Mouse (Mus musculus) MEL (cell line): ENCODE measurements at regions not wholly inside any gene's neighbourhood (a gene's known extent, or its start where the extent isn't known, plus 50 kb on each side); places are given as distances from the start of the nearest gene placed in this dataset.

Source experiments
- BHLHE40 ChIP-seq: IDR thresholded peaks from 2 replicates; pipeline ENCODE4 v1.6.1; 2012; ENCODE audit warnings: low read depth, mild to moderate bottlenecking, inconsistent platforms, low read length, improper control_type of control experiment, borderline replicate concordance
- CHD1 ChIP-seq: IDR thresholded peaks from 2 replicates; pipeline ENCODE4 v1.6.1; 2012; ENCODE audit warnings: low read depth, mild to moderate bottlenecking, inconsistent platforms, low read length, improper control_type of control experiment
- CHD2 ChIP-seq: IDR thresholded peaks from 2 replicates; pipeline ENCODE4 v1.6.1; 2011; ENCODE audit warnings: low read length, improper control_type of control experiment
- CTCF ChIP-seq, 3 experiments: IDR thresholded peaks in 2 of 3; conservative IDR thresholded peaks in 1 of 3; 2 replicates each; pipeline ENCODE4 v1.5.1; 2011 to 2012; ENCODE audit warnings: low read length in 3 of 3, low read depth in 2 of 3, mild to moderate bottlenecking in 2 of 3, improper control_type of control experiment in 1 of 3, inconsistent platforms in 1 of 3, mixed read lengths in 1 of 3, moderate library complexity in 1 of 3; ENCODE audit not compliant: control insufficient read depth in 1 of 3, insufficient read depth in 1 of 3, poor library complexity in 1 of 3, severe bottlenecking in 1 of 3
- JUND ChIP-seq: IDR thresholded peaks from 2 replicates; pipeline ENCODE4 v1.6.1; 2011; ENCODE audit warnings: low read depth, mild to moderate bottlenecking, improper control_type of control experiment, low read length
- MAFK ChIP-seq: IDR thresholded peaks from 2 replicates; pipeline ENCODE4 v1.6.1; 2011; ENCODE audit warnings: low read depth, mild to moderate bottlenecking, low read length, improper control_type of control experiment, borderline replicate concordance
- MYC ChIP-seq: IDR thresholded peaks from 2 replicates; pipeline ENCODE4 v1.6.1; 2011; ENCODE audit warnings: low read depth, mild to moderate bottlenecking, low read length, improper control_type of control experiment, moderate library complexity
- NELFE ChIP-seq: IDR thresholded peaks from 2 replicates; pipeline ENCODE4 v1.6.1; 2011; ENCODE audit warnings: low read depth, low read length, improper control_type of control experiment
- NRF1 ChIP-seq: IDR thresholded peaks from 2 replicates; pipeline ENCODE4 v1.6.1; 2014; ENCODE audit warnings: low read depth, mild to moderate bottlenecking, inconsistent platforms, low read length, improper control_type of control experiment, moderate library complexity; ENCODE audit not compliant: poor library complexity, insufficient read depth, severe bottlenecking
- POLR2A ChIP-seq, 2 experiments: IDR thresholded peaks; 2 replicates each; pipeline ENCODE4 v1.6.1; 2011 to 2012; ENCODE audit warnings: low read length in 2 of 2, mild to moderate bottlenecking in 2 of 2, control low read depth in 1 of 2, improper control_type of control experiment in 1 of 2, low read depth in 1 of 2, moderate library complexity in 1 of 2; ENCODE audit not compliant: control insufficient read depth in 1 of 2, insufficient read depth in 1 of 2, poor library complexity in 1 of 2
- SMC3 ChIP-seq: IDR thresholded peaks from 2 replicates; pipeline ENCODE4 v1.6.1; 2011; ENCODE audit warnings: low read depth, low read length, improper control_type of control experiment
- TCF12 ChIP-seq: IDR thresholded peaks from 2 replicates; pipeline ENCODE4 v1.6.1; 2014; ENCODE audit warnings: low read depth, mild to moderate bottlenecking, inconsistent platforms, low read length, improper control_type of control experiment, moderate library complexity
- USF2 ChIP-seq, 2 experiments: IDR thresholded peaks; 2 replicates each; pipeline ENCODE4 v1.6.1; 2011 to 2012; ENCODE audit warnings: improper control_type of control experiment in 2 of 2, low read length in 2 of 2, borderline replicate concordance in 1 of 2, inconsistent platforms in 1 of 2, low read depth in 1 of 2, mild to moderate bottlenecking in 1 of 2; ENCODE audit not compliant: insufficient read depth in 1 of 2

GRCm38 (mm10) chr13:37715058-37715712, 63.0 kb upstream of the Rreb1 start:
- TF ChIP-seq CHD1 (no peak), JUND (no peak), BHLHE40 (no peak), POLR2A (IDR thresholded peaks at IDR 0.05; ENCODE audit: control insufficient read depth in 1 of 2, insufficient read depth in 1 of 2, low read depth in 1 of 2, low read length in 2 of 2, poor library complexity in 1 of 2) (no peak), CHD2 (no peak), MAFK (no peak), CTCF (IDR thresholded peaks at IDR 0.05 in 2 of 3, conservative IDR thresholded peaks at IDR 0.05 in 1 of 3; ENCODE audit: control insufficient read depth in 1 of 3, insufficient read depth in 1 of 3, low read depth in 2 of 3, low read length in 3 of 3, poor library complexity in 1 of 3, severe bottlenecking in 1 of 3) (no peak), NRF1 (no peak), USF2 (IDR thresholded peaks at IDR 0.05; ENCODE audit: borderline replicate concordance in 1 of 2, insufficient read depth in 1 of 2, low read depth in 1 of 2, low read length in 2 of 2) (no peak), NELFE (no peak), MYC (no peak), TCF12 (no peak), SMC3 (no peak)
